Mouse (Mus musculus): ENCODE data around the gene Ciita.

Gene Ciita

DNA sequence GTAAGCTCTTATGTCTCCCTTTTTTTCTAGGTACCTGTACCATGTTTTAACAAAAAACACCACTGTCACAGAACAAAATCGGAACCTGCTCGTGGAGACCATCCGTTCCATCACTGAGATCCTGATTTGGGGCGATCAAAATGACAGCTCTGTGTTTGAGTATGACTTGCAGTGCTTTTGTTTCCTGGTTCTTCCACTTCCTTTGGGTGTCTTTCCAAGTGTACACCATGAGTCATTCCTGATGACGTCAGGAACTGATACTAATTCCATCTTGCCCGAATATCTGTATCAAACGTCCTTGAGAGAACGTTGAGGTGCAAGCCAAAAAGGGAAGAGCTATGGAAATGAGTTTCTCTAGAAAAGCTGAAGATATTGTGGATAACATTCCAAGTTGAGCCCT is 80.1 kb downstream of the Ciita start:
- DNase-seq, result no peak

DNA sequence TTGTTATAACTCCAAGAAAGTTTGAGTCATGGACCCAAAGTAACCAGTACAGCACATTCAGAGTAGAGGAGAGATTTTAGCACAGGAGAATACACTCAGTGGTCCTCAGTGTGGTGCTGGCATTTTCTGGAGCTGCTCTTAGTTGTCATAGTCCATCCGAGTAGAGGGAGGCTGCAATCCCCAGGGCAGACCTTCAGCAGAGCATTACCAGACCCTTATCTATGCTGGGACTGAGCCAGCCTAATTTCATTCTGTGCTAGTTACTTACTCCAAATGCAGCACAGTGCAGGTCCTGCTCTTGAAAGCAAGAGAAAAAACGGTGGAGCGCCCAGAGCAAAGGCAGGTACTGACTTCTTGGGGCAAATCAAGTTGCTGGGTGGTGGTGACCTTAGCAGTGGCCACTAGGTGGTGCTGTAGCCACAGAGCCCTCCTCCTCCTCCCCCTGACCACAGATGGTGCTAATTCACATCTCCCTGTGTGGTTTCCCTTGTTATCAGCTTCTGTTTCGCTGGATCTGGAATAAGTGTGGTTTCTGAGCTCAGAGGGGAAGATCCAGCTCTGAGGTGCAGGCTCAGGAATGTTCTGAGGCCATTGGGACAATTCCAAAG is 85.5 kb downstream of the Ciita start:
- DNase-seq, result peak; percentile 71

- DNase-seq, result no peak
Observed at GRCm38 (mm10) chr16:10567153-10567552, 87.3 kb downstream of the Ciita start.

GRCm38 (mm10) chr16:10569809-10570395 is 90.0 kb downstream of the Ciita start:
- DNase-seq, result no peak

DNA sequence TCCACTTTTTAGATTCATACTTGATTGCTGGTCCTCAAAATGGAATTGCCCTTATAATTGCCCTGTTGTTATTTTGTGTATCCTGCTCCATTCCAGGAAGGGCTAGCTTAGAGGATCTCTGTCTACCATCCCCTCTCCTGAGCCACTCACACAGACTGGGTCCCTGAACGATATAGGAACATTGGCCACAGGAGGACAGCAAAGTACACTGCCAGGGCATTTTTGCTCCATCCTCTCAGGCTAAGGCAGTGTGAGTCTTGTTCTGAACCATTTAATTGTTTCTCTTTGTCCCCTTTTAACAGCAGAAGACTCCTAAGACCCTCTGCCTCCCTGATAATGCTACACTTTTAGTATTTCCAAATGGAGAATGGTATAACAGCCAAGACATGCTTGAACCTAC is 90.8 kb downstream of the Ciita start:
- peak; percentile 68 for DNase-seq

GRCm38 (mm10) chr16:10571820-10572219 is 92.0 kb downstream of the Ciita start:
- DNase-seq, result no peak

DNA sequence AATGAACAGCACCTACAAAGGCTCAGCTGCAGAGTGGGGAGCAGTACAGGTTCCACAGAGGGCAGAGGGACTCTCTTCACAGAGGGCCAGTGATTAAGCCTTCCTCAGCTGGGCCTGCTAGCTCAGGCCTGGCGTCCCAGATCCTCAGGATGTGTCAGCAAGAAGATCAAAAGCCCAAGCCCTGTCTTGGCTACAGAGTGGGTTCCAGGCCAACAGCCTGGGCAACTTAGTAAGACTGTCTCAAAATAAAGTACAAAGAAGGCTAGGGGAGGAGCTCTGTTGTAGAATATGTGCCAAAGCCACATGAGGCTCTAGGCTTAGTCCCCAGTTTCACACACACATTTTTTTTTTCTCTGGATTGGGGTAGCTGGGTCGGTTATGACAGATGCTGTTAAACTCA is 95.1 kb downstream of the Ciita start:
- DNase-seq, result no peak

- no peak for DNase-seq
Observed at GRCm38 (mm10) chr16:10575915-10576314, 96.1 kb downstream of the Ciita start.

- DNase-seq, result no peak
Observed at GRCm38 (mm10) chr16:10577548-10577947, 97.7 kb downstream of the Ciita start.

All from kidney, postnatal 14 days (tissue).